ENCODE assay signal across 8 mouse cellular contexts in genomic region chr2:84714811-84715561, GRCm38 (mm10). TPM values are rescaled to one million over a fixed set of nuclear protein-coding genes. Genes with fewer than 3 reads are reported as not detected.
DNase-seq lines count a peak whose midpoint lies in the region; ATAC-seq and TF ChIP-seq lines count a peak whose summit lies in the region.

Gene Zdhhc5, minus strand, starts transcription at chr2:84715180.

- under 1% methylated on average over 89 of the region's 107 CpGs for WGBS in heart, embryonic 11.5 days (ENCODE audit: insufficient replicate concordance)
- WGBS in kidney, embryonic 16.5 days, result under 1% methylated on average over 73 of the region's 107 CpGs
- 1% methylated on average over 96 of the region's 107 CpGs for WGBS in liver, adult 2 months

- H3K4me2 ChIP-seq in heart, embryonic 11.5 days, result peak within 1 kb of the TSS; percentile 77
- peak within 1 kb of the TSS; percentile 83 for H3K4me2 ChIP-seq in kidney, embryonic 16.5 days (replicated peaks; ENCODE audit: low read depth, low read length)
- H3K4me2 ChIP-seq in myocyte (ENCODE audit: low read depth), result peak within 1 kb of the TSS; percentile 98

- H3K36me3 ChIP-seq in C2C12 (ENCODE audit: control insufficient read depth, insufficient read depth), result peaks cover 16% of the 10 kb centered on the region
- H3K36me3 ChIP-seq in erythroblast, embryonic 14.5 days (ENCODE audit: control insufficient read depth), result peaks cover 43% of the 10 kb centered on the region
- peaks cover 3% of the 10 kb centered on the region; the same call in 1 of the 2 replicates for H3K36me3 ChIP-seq in heart, embryonic 11.5 days (ENCODE audit: control insufficient read depth, insufficient read depth, low read length)
- peaks cover 8% of the 10 kb centered on the region; the same call in 1 of the 2 replicates for H3K36me3 ChIP-seq in kidney, embryonic 16.5 days (ENCODE audit: insufficient read depth, low read length)
- peaks cover 10% of the 10 kb centered on the region for H3K36me3 ChIP-seq in liver, adult 2 months (ENCODE audit: control insufficient read depth, insufficient read depth, low read length)
- H3K36me3 ChIP-seq in myocyte (ENCODE audit: control insufficient read depth, insufficient read depth), result peaks cover 13% of the 10 kb centered on the region
- H3K36me3 ChIP-seq in splenic B cell, adult 2 months (ENCODE audit: control insufficient read depth, insufficient read depth, low read length, poor library complexity, severe bottlenecking), result 0 out of 2 replicates have a peak, but pooled peaks cover 4% of the 10 kb centered on the region

- H3K9ac ChIP-seq in heart, embryonic 11.5 days (ENCODE audit: low read depth, low read length), result peak within 1 kb of the TSS; percentile 98
- H3K9ac ChIP-seq in kidney, embryonic 16.5 days (replicated peaks; ENCODE audit: low read length), result peak within 1 kb of the TSS; percentile 96
- H3K9ac ChIP-seq in liver, adult 2 months (ENCODE audit: low read depth, low read length), result peak within 1 kb of the TSS; percentile 83

- TF ChIP-seq POLR2A in brain, embryonic 14.5 days (IDR thresholded peaks at IDR 0.05; ENCODE audit: borderline replicate concordance, extremely low read depth, insufficient read depth, insufficient read length, poor library complexity, severe bottlenecking), result peak; percentile 92
- TF ChIP-seq POLR2A in liver, adult 2 months (IDR thresholded peaks at IDR 0.05; ENCODE audit: extremely low read depth, insufficient read depth, low read length), result peak; percentile 79
- peak; percentile 94 for TF ChIP-seq POLR2A in myocyte (IDR thresholded peaks at IDR 0.05; ENCODE audit: insufficient read length, low read depth)

- TF ChIP-seq CTCF in C2C12 (IDR thresholded peaks at IDR 0.05; ENCODE audit: control insufficient read depth, insufficient read depth, insufficient read length), result no peak
- no peak for TF ChIP-seq CTCF in brain, embryonic 14.5 days (IDR thresholded peaks at IDR 0.05; ENCODE audit: borderline replicate concordance, extremely low read depth, insufficient read depth, insufficient read length)
- no peak for TF ChIP-seq CTCF in liver, adult 2 months (IDR thresholded peaks at IDR 0.05; ENCODE audit: low read depth, low read length)

- H3K27me3 ChIP-seq in C2C12 (ENCODE audit: control insufficient read depth, insufficient read depth, insufficient read length) (no peaks in the 10 kb centered on the region), myocyte (ENCODE audit: control insufficient read depth, insufficient read depth, insufficient read length) (no peaks in the 10 kb centered on the region)
- no peaks in the 10 kb centered on the region for H3K27me3 ChIP-seq in erythroblast, embryonic 14.5 days (ENCODE audit: control insufficient read depth)
- H3K27me3 ChIP-seq in heart, embryonic 11.5 days (ENCODE audit: control insufficient read depth, insufficient read depth, low read length), result no peaks in the 10 kb centered on the region
- H3K27me3 ChIP-seq in kidney, embryonic 16.5 days (ENCODE audit: insufficient read depth, low read length), result no peaks in the 10 kb centered on the region
- H3K27me3 ChIP-seq in liver, adult 2 months (ENCODE audit: control insufficient read depth, insufficient read depth, low read length), result no peaks in the 10 kb centered on the region
- H3K27me3 ChIP-seq in splenic B cell, adult 2 months (ENCODE audit: control insufficient read depth, insufficient read depth, low read length, poor library complexity, severe bottlenecking), result no peaks in the 10 kb centered on the region

- DNase-seq in brain, embryonic 14.5 days (ENCODE audit: low read depth), result peak; percentile 100
- peak; percentile 51 for DNase-seq in liver, adult 2 months (ENCODE audit: extremely low read depth, low read depth, low spot score)
- peak; percentile 99 for DNase-seq in splenic B cell, adult 2 months (ENCODE audit: low read depth, low spot score)

- no peaks in the 10 kb centered on the region for H3K9me3 ChIP-seq in erythroblast, embryonic 14.5 days (ENCODE audit: control insufficient read depth, low read length)
- H3K9me3 ChIP-seq in heart, embryonic 11.5 days (replicated peaks; ENCODE audit: control insufficient read depth, low read length), result no peaks in the 10 kb centered on the region
- no peaks in the 10 kb centered on the region for H3K9me3 ChIP-seq in kidney, embryonic 16.5 days (ENCODE audit: low read length)

- peak within 1 kb of the TSS; percentile 93 for H3K4me3 ChIP-seq in C2C12 (ENCODE audit: insufficient read depth, poor library complexity, severe bottlenecking)
- peak within 1 kb of the TSS; percentile 99 for H3K4me3 ChIP-seq in erythroblast, embryonic 14.5 days (replicated peaks)
- peak within 1 kb of the TSS; percentile 97 for H3K4me3 ChIP-seq in heart, embryonic 11.5 days (ENCODE audit: low read depth, low read length)
- peak within 1 kb of the TSS; percentile 97 for H3K4me3 ChIP-seq in kidney, embryonic 16.5 days (ENCODE audit: low read length)
- peak within 1 kb of the TSS; percentile 93 for H3K4me3 ChIP-seq in liver, adult 2 months (ENCODE audit: insufficient read depth, low read depth, low read length)
- H3K4me3 ChIP-seq in myocyte, result peak within 1 kb of the TSS; percentile 79

- peak within 1 kb of the TSS; percentile 88 for H3ac ChIP-seq in C2C12 (ENCODE audit: control insufficient read depth, insufficient read length, low read depth)
- peak within 1 kb of the TSS; percentile 91 for H3ac ChIP-seq in myocyte (ENCODE audit: control insufficient read depth, insufficient read length)

- H3K27ac ChIP-seq in heart, embryonic 11.5 days (ENCODE audit: low read depth, low read length), result peak within 1 kb of the TSS; percentile 99
- H3K27ac ChIP-seq in kidney, embryonic 16.5 days (ENCODE audit: low read length), result peak within 1 kb of the TSS; percentile 97
- H3K27ac ChIP-seq in liver, adult 2 months (replicated peaks; ENCODE audit: insufficient read depth, low read depth, low read length), result peak within 1 kb of the TSS; percentile 88

- H3K79me2 ChIP-seq in C2C12 (ENCODE audit: control insufficient read depth, insufficient read depth), result peaks cover 47% of the 10 kb centered on the region
- peaks cover 11% of the 10 kb centered on the region; the same call in 1 of the 2 replicates for H3K79me2 ChIP-seq in liver, adult 2 months (ENCODE audit: control insufficient read depth, insufficient read depth, low read length)
- H3K79me2 ChIP-seq in myocyte (ENCODE audit: control insufficient read depth, insufficient read depth), result peaks cover 46% of the 10 kb centered on the region

- H3K4me1 ChIP-seq in erythroblast, embryonic 14.5 days (ENCODE audit: control insufficient read depth), result peaks cover 67% of the 10 kb centered on the region
- H3K4me1 ChIP-seq in heart, embryonic 11.5 days (ENCODE audit: control insufficient read depth, insufficient read depth, low read length), result peaks cover 7% of the 10 kb centered on the region
- H3K4me1 ChIP-seq in kidney, embryonic 16.5 days (ENCODE audit: insufficient read depth, low read length), result peaks cover 10% of the 10 kb centered on the region
- no peaks in the 10 kb centered on the region; the same call in none of the 2 replicates for H3K4me1 ChIP-seq in liver, adult 2 months (ENCODE audit: control insufficient read depth, insufficient read depth, low read length)

- ATAC-seq in heart, embryonic 11.5 days (replicated peaks; ENCODE audit: insufficient number of reproducible peaks, low FRiP score, low TSS enrichment), result peak; percentile 94
- peak; percentile 97 for ATAC-seq in kidney, embryonic 16.5 days (ENCODE audit: low FRiP score, low TSS enrichment)

- H3K79me3 ChIP-seq in C2C12 (ENCODE audit: low read depth), result peaks cover 45% of the 10 kb centered on the region

TF ChIP-seq in C2C12, 6 proteins besides CTCF, POLR2A, EP300 and RAD21:
- no peak for TF ChIP-seq USF1 (IDR thresholded peaks at IDR 0.05; ENCODE audit: low read depth)
- TF ChIP-seq MAX (IDR thresholded peaks at IDR 0.05), result peak; percentile 34
- no peak for TF ChIP-seq FOSL1 (IDR thresholded peaks at IDR 0.05; ENCODE audit: insufficient read depth, low read length, poor library complexity, severe bottlenecking)

TF ChIP-seq in myocyte, 11 proteins besides CTCF, POLR2A, EP300 and RAD21:
- TF ChIP-seq TCF12 (IDR thresholded peaks at IDR 0.05; ENCODE audit: insufficient read depth, poor library complexity, severe bottlenecking), result no peak
- TF ChIP-seq MAX (IDR thresholded peaks at IDR 0.05; ENCODE audit: low read depth), result no peak
- TF ChIP-seq POLR2AphosphoS2 (IDR thresholded peaks at IDR 0.05; ENCODE audit: insufficient read length, low read depth), result peak; percentile 87
- TF ChIP-seq REST (IDR thresholded peaks at IDR 0.05; ENCODE audit: insufficient read depth, insufficient read length), result no peak
- TF ChIP-seq SRF (IDR thresholded peaks at IDR 0.05; ENCODE audit: control insufficient read depth, insufficient read length, low read depth), result peak; percentile 37

RNA-seq across cellular contexts. Expression of gene Zdhhc5, which starts in this region (rescaled TPM):
- polyA plus RNA-seq in C2C12 (2012; fragmentation: generic; extraction: Trizol) (35.4 TPM), myocyte (2012; fragmentation: generic; extraction: Trizol) (36.3 TPM)
- 34.8 and 35.4 TPM in 2 replicates for polyA plus RNA-seq in brain, embryonic 14.5 days (2012; rRNA removed)
- 5.5 and 5.9 TPM in 2 replicates for polyA plus RNA-seq in erythroblast, embryonic 14.5 days (2012)
- 29.2 and 31.0 TPM in 2 replicates for polyA plus RNA-seq in heart, embryonic 11.5 days (2014; fragmentation: Nextera tagmentation; extraction: Ambion mirVana)
- 30.4 and 30.6 TPM in 2 replicates for polyA plus RNA-seq in kidney, embryonic 16.5 days (2015; fragmentation: Nextera tagmentation; extraction: Ambion mirVana)
- 21.9 and 25.8 TPM in 2 replicates for total RNA-seq in liver, adult 2 months (2014; rRNA removed)
- 35.6 and 36.1 TPM in 2 replicates for polyA plus RNA-seq in liver, adult 2 months (2012; rRNA removed)

Comparison
In these comparisons a context has a peak if more than half of its experiments do, and no peak if none do; other contexts are left out.
1. Peak in every context shown above with its lines: DNase-seq, ATAC-seq, H3K4me3 ChIP-seq and H3K27ac ChIP-seq.